Comparison of ENCODE assay signal across 7 mouse cellular contexts in genomic region chrX:133898014-133898542, GRCm38 (mm10). TPM values are rescaled to one million over a fixed set of nuclear protein-coding genes. Genes with fewer than 3 reads are reported as not detected.
A peak's percentile ranks its signal among the peaks of the same experiment; 100 is the strongest.
DNase-seq lines count a peak whose midpoint lies in the region; ATAC-seq and TF ChIP-seq lines count a peak whose summit lies in the region.

Tspan6 (minus strand) TSS chrX:133898429.

- peaks cover 15% of the 10 kb centered on the region; the same call in 1 of the 2 replicates for H3K36me3 ChIP-seq in embryonic facial prominence, embryonic 12.5 days
- no peaks in the 10 kb centered on the region for H3K36me3 ChIP-seq in heart, adult 2 months (ENCODE audit: control insufficient read depth, insufficient read depth, low read length)
- no peaks in the 10 kb centered on the region for H3K36me3 ChIP-seq in kidney, adult 2 months (ENCODE audit: control insufficient read depth, insufficient read depth, low read length)
- H3K36me3 ChIP-seq in limb, embryonic 11.5 days (ENCODE audit: control insufficient read depth, insufficient read depth, low read length): peaks cover 2% of the 10 kb centered on the region; the same call in 1 of the 2 replicates
- peaks cover 13% of the 10 kb centered on the region for H3K36me3 ChIP-seq in midbrain, embryonic 14.5 days (ENCODE audit: control insufficient read depth, insufficient read depth, low read length)
- H3K36me3 ChIP-seq in spleen, adult 2 months (ENCODE audit: control insufficient read depth, insufficient read depth, low read length): no peaks in the 10 kb centered on the region

- no peaks in the 10 kb centered on the region for H3K79me2 ChIP-seq in heart, adult 2 months (replicated peaks; ENCODE audit: control insufficient read depth, insufficient read depth, low read length)

- WGBS in embryonic facial prominence, embryonic 12.5 days: 24% methylated on average over 33 of the region's 33 CpGs
- WGBS in heart, adult 2 months: 16% methylated on average over 33 of the region's 33 CpGs
- under 1% methylated on average over 33 of the region's 33 CpGs for WGBS in kidney, adult 2 months
- 27% methylated on average over 33 of the region's 33 CpGs for WGBS in limb, embryonic 11.5 days
- 21% methylated on average over 33 of the region's 33 CpGs for WGBS in midbrain, embryonic 14.5 days
- 26% methylated on average over 33 of the region's 33 CpGs for WGBS in spleen, adult 2 months

- H3K27ac ChIP-seq in embryonic facial prominence, embryonic 12.5 days: peak within 1 kb of the TSS; percentile 67
- H3K27ac ChIP-seq in heart, adult 2 months: peak within 1 kb of the TSS; percentile 19
- H3K27ac ChIP-seq in kidney, adult 2 months (ENCODE audit: insufficient read depth, low read depth, low read length): no peak within 1 kb of the TSS
- no peak within 1 kb of the TSS for H3K27ac ChIP-seq in limb, embryonic 11.5 days (replicated peaks; ENCODE audit: low read depth, low read length)
- H3K27ac ChIP-seq in midbrain, embryonic 14.5 days (replicated peaks; ENCODE audit: low read depth, low read length): peak within 1 kb of the TSS; percentile 77
- H3K27ac ChIP-seq in spleen, adult 2 months (ENCODE audit: insufficient read depth, low read length): no peak within 1 kb of the TSS

- DNase-seq in adrenal gland, postnatal 25 days: peak; percentile 79
- peak; percentile 83 for DNase-seq in heart, adult 2 months
- DNase-seq in kidney, adult 2 months: peak; percentile 83
- DNase-seq in limb, embryonic 11.5 days (ENCODE audit: low spot score): peak; percentile 87
- peak; percentile 95 for DNase-seq in midbrain, embryonic 14.5 days
- DNase-seq in spleen, adult 2 months (ENCODE audit: low read depth in 1 of 2, low spot score in 2 of 2): peak; percentile 45 to 60

- TF ChIP-seq CTCF in heart, adult 2 months (IDR thresholded peaks at IDR 0.05): peak; percentile 70
- 0 out of 2 replicates have a peak, but pooled peaks have one; percentile 25 for TF ChIP-seq CTCF in kidney, adult 2 months (conservative IDR thresholded peaks at IDR 0.05; ENCODE audit: insufficient read depth, insufficient read length, low read depth, low read length)
- TF ChIP-seq CTCF in spleen, adult 2 months (IDR thresholded peaks at IDR 0.05; ENCODE audit: extremely low read depth, insufficient read depth, insufficient read length, insufficient replicate concordance): no peak

- TF ChIP-seq POLR2A in heart, adult 2 months (IDR thresholded peaks at IDR 0.05; ENCODE audit: insufficient read depth, low read depth, low read length): no peak
- TF ChIP-seq POLR2A in kidney, adult 2 months (IDR thresholded peaks at IDR 0.05; ENCODE audit: low read depth, low read length): no peak
- TF ChIP-seq POLR2A in spleen, adult 2 months (IDR thresholded peaks at IDR 0.05; ENCODE audit: low read depth, low read length): no peak

- H3K9ac ChIP-seq in embryonic facial prominence, embryonic 12.5 days: peak within 1 kb of the TSS; percentile 68
- H3K9ac ChIP-seq in heart, adult 2 months (ENCODE audit: low read depth, low read length): peak within 1 kb of the TSS; percentile 81
- H3K9ac ChIP-seq in limb, embryonic 11.5 days (ENCODE audit: low read length): peak within 1 kb of the TSS; percentile 78
- peak within 1 kb of the TSS; percentile 74 for H3K9ac ChIP-seq in midbrain, embryonic 14.5 days (replicated peaks; ENCODE audit: low read length)

- peak; percentile 89 for ATAC-seq in embryonic facial prominence, embryonic 12.5 days (ENCODE audit: insufficient number of reproducible peaks, insufficient read depth, low FRiP score, low TSS enrichment)
- ATAC-seq in limb, embryonic 11.5 days (ENCODE audit: insufficient number of reproducible peaks, low FRiP score, low TSS enrichment, low read depth): peak; percentile 87
- ATAC-seq in midbrain, embryonic 14.5 days (ENCODE audit: low FRiP score, low TSS enrichment): peak; percentile 94

- intact Hi-C loops in heart, adult 2 months (cut with DNase I): loop anchor here (5.0 to 10.0 kb wide), 2 partner anchors 111 to 143 kb away; no protein-coding TSS in a partner anchor

- H3K4me3 ChIP-seq in embryonic facial prominence, embryonic 12.5 days: peak within 1 kb of the TSS; percentile 57
- peak within 1 kb of the TSS; percentile 52 for H3K4me3 ChIP-seq in heart, adult 2 months
- H3K4me3 ChIP-seq in kidney, adult 2 months (ENCODE audit: insufficient read depth, low read depth, low read length): peak within 1 kb of the TSS; percentile 66
- peak within 1 kb of the TSS; percentile 49 for H3K4me3 ChIP-seq in limb, embryonic 11.5 days (ENCODE audit: low read depth, low read length)
- peak within 1 kb of the TSS; percentile 53 for H3K4me3 ChIP-seq in midbrain, embryonic 14.5 days (replicated peaks; ENCODE audit: low read depth, low read length)
- peak within 1 kb of the TSS; percentile 59 for H3K4me3 ChIP-seq in spleen, adult 2 months (ENCODE audit: extremely low read depth, insufficient read depth, insufficient read length)

- no peaks in the 10 kb centered on the region for H3K4me1 ChIP-seq in embryonic facial prominence, embryonic 12.5 days
- no peaks in the 10 kb centered on the region for H3K4me1 ChIP-seq in heart, adult 2 months (ENCODE audit: control insufficient read depth, insufficient read depth, low read length)
- H3K4me1 ChIP-seq in kidney, adult 2 months (ENCODE audit: control insufficient read depth, insufficient read depth, low read length): no peaks in the 10 kb centered on the region
- no peaks in the 10 kb centered on the region for H3K4me1 ChIP-seq in limb, embryonic 11.5 days (ENCODE audit: control insufficient read depth, insufficient read depth, low read length)
- H3K4me1 ChIP-seq in midbrain, embryonic 14.5 days (ENCODE audit: control insufficient read depth, insufficient read depth, low read length): no peaks in the 10 kb centered on the region
- H3K4me1 ChIP-seq in spleen, adult 2 months (ENCODE audit: control insufficient read depth, insufficient read depth, insufficient read length): peaks cover 2% of the 10 kb centered on the region; the same call in 1 of the 2 replicates

- no peaks in the 10 kb centered on the region for H3K9me3 ChIP-seq in embryonic facial prominence, embryonic 12.5 days
- H3K9me3 ChIP-seq in limb, embryonic 11.5 days (ENCODE audit: control insufficient read depth, low read length): no peaks in the 10 kb centered on the region
- no peaks in the 10 kb centered on the region for H3K9me3 ChIP-seq in midbrain, embryonic 14.5 days (ENCODE audit: control insufficient read depth, low read length)

- TF ChIP-seq EP300 in heart, adult 2 months (IDR thresholded peaks at IDR 0.05; ENCODE audit: insufficient read depth, low read depth, low read length): no peak

- no peaks in the 10 kb centered on the region for H3K27me3 ChIP-seq in embryonic facial prominence, embryonic 12.5 days
- no peaks in the 10 kb centered on the region for H3K27me3 ChIP-seq in heart, adult 2 months (ENCODE audit: control insufficient read depth, insufficient read depth, low read length)
- no peaks in the 10 kb centered on the region for H3K27me3 ChIP-seq in kidney, adult 2 months (replicated peaks; ENCODE audit: control insufficient read depth, insufficient read depth, low read length)
- 0 out of 2 replicates have a peak, but pooled peaks cover 2% of the 10 kb centered on the region for H3K27me3 ChIP-seq in limb, embryonic 11.5 days (ENCODE audit: control insufficient read depth, insufficient read depth, low read length)
- H3K27me3 ChIP-seq in midbrain, embryonic 14.5 days (ENCODE audit: control insufficient read depth, insufficient read depth, low read length): no peaks in the 10 kb centered on the region
- H3K27me3 ChIP-seq in spleen, adult 2 months (ENCODE audit: control insufficient read depth, insufficient read depth, low read length): no peaks in the 10 kb centered on the region

- peak within 1 kb of the TSS; percentile 50 for H3K4me2 ChIP-seq in embryonic facial prominence, embryonic 12.5 days (replicated peaks)
- peak within 1 kb of the TSS; percentile 46 for H3K4me2 ChIP-seq in limb, embryonic 11.5 days (ENCODE audit: low read depth, severe bottlenecking)
- H3K4me2 ChIP-seq in midbrain, embryonic 14.5 days (ENCODE audit: low read length): peak within 1 kb of the TSS; percentile 55

RNA-seq across cellular contexts. Expression of gene Tspan6, which starts in this region (rescaled TPM):
- 25.3 and 29.6 TPM in 2 replicates for total RNA-seq in adrenal gland, postnatal 25 days (2021)
- 186 and 190 TPM in 2 replicates for polyA plus RNA-seq in embryonic facial prominence, embryonic 12.5 days (2016; fragmentation: Nextera tagmentation; extraction: Ambion mirVana)
- total RNA-seq in heart, adult 2 months (2021): 1 to 10 TPM; 7.1 to 7.9 TPM
- 4.7 and 12.0 TPM in 2 replicates for polyA plus RNA-seq in heart, adult 2 months (2012; rRNA removed)
- 6.1 and 6.7 TPM in 2 replicates for polyA plus RNA-seq in kidney, adult 2 months (2012; rRNA removed)
- 186 and 193 TPM in 2 replicates for polyA plus RNA-seq in limb, embryonic 11.5 days (2014; fragmentation: Nextera tagmentation; extraction: Ambion mirVana)
- 309 and 333 TPM in 2 replicates for polyA plus RNA-seq in midbrain, embryonic 14.5 days (2014; fragmentation: Nextera tagmentation; extraction: Ambion mirVana)
- polyA plus RNA-seq in spleen, adult 2 months (2012; rRNA removed): 0.97 and 1.9 TPM in 2 replicates

Comparison
In these comparisons a context has a peak if more than half of its experiments do, and no peak if none do; other contexts are left out.
1. RNA of gene Tspan6 (polyA plus RNA-seq): 309 to 333 TPM in midbrain, embryonic 14.5 days, 186 to 193 TPM in limb, embryonic 11.5 days and 186 to 190 TPM in embryonic facial prominence, embryonic 12.5 days; 6.1 to 6.7 TPM in kidney, adult 2 months, 4.7 to 12.0 TPM in heart, adult 2 months and 0.97 to 1.9 TPM in spleen, adult 2 months; every median in the first group is over 10 times any median in the second.
2. H3K27ac ChIP-seq: peak in embryonic facial prominence, embryonic 12.5 days (single experiment), heart, adult 2 months (single experiment) and midbrain, embryonic 14.5 days (single experiment); none in kidney, adult 2 months (single experiment), limb, embryonic 11.5 days (single experiment) and spleen, adult 2 months (single experiment).
3. Peak in every context shown above with its lines, with median percentiles within 50 percentile points of each other: DNase-seq, ATAC-seq, H3K4me2 ChIP-seq, H3K4me3 ChIP-seq and H3K9ac ChIP-seq.